Mouse (Mus musculus): ENCODE data around the gene Cdt1. TPM values are rescaled to one million over a fixed set of nuclear protein-coding genes. Genes with fewer than 3 reads are reported as not detected.

The Cdt1 gene
- polyA plus RNA-seq, 1 experiment: 97.5 TPM

GRCm38 (mm10) chr8:122556030-122557009 is 11.5 kb upstream of the Cdt1 start:
- H3K4me3 ChIP-seq (replicated peaks): peak overlapping the region; percentile 39
- TF ChIP-seq TAL1 (IDR thresholded peaks at IDR 0.05; ENCODE audit: low read length): no peak

GRCm38 (mm10) chr8:122557248-122558038 is 10.4 kb upstream of the Cdt1 start:
- Histone ChIP-seq H3K9me3 (ENCODE audit: control insufficient read depth, low read length) (no peaks in the 10 kb centered on the region), H3K4me1 (ENCODE audit: control insufficient read depth) (peaks cover 51% of the 10 kb centered on the region), H3K4me3 (replicated peaks) (no peak overlapping the region), H3K27me3 (ENCODE audit: control insufficient read depth) (no peaks in the 10 kb centered on the region), H3K36me3 (ENCODE audit: control insufficient read depth) (no peaks in the 10 kb centered on the region; the same call in 1 of the 2 replicates)
- TF ChIP-seq TAL1 (IDR thresholded peaks at IDR 0.05; ENCODE audit: low read length): no peak
- TF ChIP-seq GATA1 (IDR thresholded peaks at IDR 0.05; ENCODE audit: low read length): no peak

More at GRCm38 (mm10) chr8:122556030-122557009, 11.5 kb upstream of the Cdt1 start:
- Histone ChIP-seq H3K27me3 (ENCODE audit: control insufficient read depth) (no peaks in the 10 kb centered on the region), H3K4me1 (ENCODE audit: control insufficient read depth) (peaks cover 60% of the 10 kb centered on the region), H3K36me3 (ENCODE audit: control insufficient read depth) (peaks cover 2% of the 10 kb centered on the region; the same call in 1 of the 2 replicates), H3K9me3 (ENCODE audit: control insufficient read depth, low read length) (no peaks in the 10 kb centered on the region)

- Histone ChIP-seq H3K9me3 (ENCODE audit: control insufficient read depth, low read length) (no peaks in the 10 kb centered on the region), H3K27me3 (ENCODE audit: control insufficient read depth) (no peaks in the 10 kb centered on the region), H3K36me3 (ENCODE audit: control insufficient read depth) (no peaks in the 10 kb centered on the region; the same call in 1 of the 2 replicates), H3K4me3 (replicated peaks) (no peak overlapping the region), H3K4me1 (ENCODE audit: control insufficient read depth) (peaks cover 42% of the 10 kb centered on the region)
- no peak for TF ChIP-seq TAL1 (IDR thresholded peaks at IDR 0.05; ENCODE audit: low read length)
- no peak for TF ChIP-seq GATA1 (IDR thresholded peaks at IDR 0.05; ENCODE audit: low read length)
Observed at GRCm38 (mm10) chr8:122558671-122559349, 9.0 kb upstream of the Cdt1 start.

- no peak for TF ChIP-seq GATA1 (IDR thresholded peaks at IDR 0.05; ENCODE audit: low read length)
- no peak for TF ChIP-seq TAL1 (IDR thresholded peaks at IDR 0.05; ENCODE audit: low read length)
- Histone ChIP-seq H3K9me3 (ENCODE audit: control insufficient read depth, low read length) (no peaks in the 10 kb centered on the region), H3K36me3 (ENCODE audit: control insufficient read depth) (no peaks in the 10 kb centered on the region; the same call in 1 of the 2 replicates), H3K4me1 (ENCODE audit: control insufficient read depth) (peaks cover 43% of the 10 kb centered on the region), H3K4me3 (replicated peaks) (no peak overlapping the region), H3K27me3 (ENCODE audit: control insufficient read depth) (no peaks in the 10 kb centered on the region)
Observed at GRCm38 (mm10) chr8:122561199-122561598, 6.6 kb upstream of the Cdt1 start.

GRCm38 (mm10) chr8:122564363-122565352 is 3.2 kb upstream of the Cdt1 start:
- Histone ChIP-seq H3K9me3 (ENCODE audit: control insufficient read depth, low read length) (no peaks in the 10 kb centered on the region), H3K27me3 (ENCODE audit: control insufficient read depth) (no peaks in the 10 kb centered on the region), H3K4me1 (ENCODE audit: control insufficient read depth) (peaks cover 42% of the 10 kb centered on the region), H3K36me3 (ENCODE audit: control insufficient read depth) (peaks cover 10% of the 10 kb centered on the region), H3K4me3 (replicated peaks) (no peak overlapping the region)
- TF ChIP-seq GATA1 (IDR thresholded peaks at IDR 0.05; ENCODE audit: low read length): no peak
- no peak for TF ChIP-seq TAL1 (IDR thresholded peaks at IDR 0.05; ENCODE audit: low read length)

- Histone ChIP-seq H3K9me3 (ENCODE audit: control insufficient read depth, low read length) (no peaks in the 10 kb centered on the region; the same call in 1 of the 2 replicates), H3K27me3 (ENCODE audit: control insufficient read depth) (no peaks in the 10 kb centered on the region; the same call in 1 of the 2 replicates), H3K4me3 (replicated peaks) (peak overlapping the region; percentile 82), H3K36me3 (ENCODE audit: control insufficient read depth) (peaks cover 31% of the 10 kb centered on the region), H3K4me1 (ENCODE audit: control insufficient read depth) (peaks cover 60% of the 10 kb centered on the region)
- TF ChIP-seq TAL1 (IDR thresholded peaks at IDR 0.05; ENCODE audit: low read length): peak; percentile 57; the same call in 2 of the 3 replicates
- peak; percentile 73 for TF ChIP-seq GATA1 (IDR thresholded peaks at IDR 0.05; ENCODE audit: low read length)
Observed at GRCm38 (mm10) chr8:122566766-122567165, 1.0 kb upstream of the Cdt1 start.

- no peak for TF ChIP-seq GATA1 (IDR thresholded peaks at IDR 0.05; ENCODE audit: low read length)
- no peak for TF ChIP-seq TAL1 (IDR thresholded peaks at IDR 0.05; ENCODE audit: low read length)
- Histone ChIP-seq H3K27me3 (ENCODE audit: control insufficient read depth) (no peaks in the 10 kb centered on the region; the same call in 1 of the 2 replicates), H3K9me3 (ENCODE audit: control insufficient read depth, low read length) (no peaks in the 10 kb centered on the region; the same call in 1 of the 2 replicates), H3K4me3 (replicated peaks) (peak overlapping the region; percentile 82), H3K36me3 (ENCODE audit: control insufficient read depth) (peaks cover 45% of the 10 kb centered on the region), H3K4me1 (ENCODE audit: control insufficient read depth) (peaks cover 73% of the 10 kb centered on the region)
Observed at GRCm38 (mm10) chr8:122568109-122568504, 292 bp downstream of the Cdt1 start.

All from erythroblast, embryonic 14.5 days (primary cell).